Mouse (Mus musculus) kidney, postnatal 0 days (tissue): Measurements from ENCODE around the gene Fam196a. TPM values are rescaled to one million over a fixed set of nuclear protein-coding genes. Genes with fewer than 3 reads are reported as not detected.
A peak's percentile ranks its signal among the peaks of the same experiment; 100 is the strongest.

ENCODE experiments used
- ATAC-seq: fragments of 200-750 bp; cut with Nextera tagmentation; replicated peaks from 2 replicates; pipeline ENCODE4 v1.8.0; 2017; ENCODE audit warnings: low read depth, moderate number of reproducible peaks, moderate TSS enrichment, moderate library complexity; ENCODE audit not compliant: low FRiP score
- DNase-seq: peaks from one replicate; pipeline ENCODE4 v3.0.0-alpha.2; 2016; ENCODE audit warnings: low spot score
- H3K27ac ChIP-seq: fragments of 300-500 bp; sonication (generic); 2 replicates; pipeline ENCODE4 v1.5.1; 2014; ENCODE audit warnings: mild to moderate bottlenecking
- H3K27me3 ChIP-seq: fragments of 300-500 bp; sonication (generic); 2 replicates; pipeline ENCODE4 v1.6.1; 2014; ENCODE audit warnings: low read length, mixed read lengths; ENCODE audit not compliant: insufficient read depth
- H3K36me3 ChIP-seq: fragments of 300-500 bp; sonication (generic); 2 replicates; pipeline ENCODE4 v1.6.1; 2014; ENCODE audit warnings: low read length, mixed read lengths; ENCODE audit not compliant: insufficient read depth
- H3K4me1 ChIP-seq: fragments of 300-500 bp; sonication (generic); replicated peaks from 2 replicates; pipeline ENCODE4 v1.6.1; 2014; ENCODE audit warnings: antibody characterized with exemption, low read length, mixed read lengths; ENCODE audit not compliant: insufficient read depth
- H3K4me2 ChIP-seq: fragments of 300-500 bp; sonication (generic); 2 replicates; pipeline ENCODE4 v1.6.1; 2014; ENCODE audit warnings: mild to moderate bottlenecking, low read length, moderate library complexity, mixed read lengths
- H3K4me3 ChIP-seq: fragments of 300-500 bp; sonication (generic); replicated peaks from 2 replicates; pipeline ENCODE4 v1.5.1; 2014; ENCODE audit warnings: low read depth, low read length
- H3K9ac ChIP-seq: fragments of 300-500 bp; sonication (generic); 2 replicates; pipeline ENCODE4 v1.6.1; 2014; ENCODE audit warnings: low read depth, low read length
- H3K9me3 ChIP-seq: fragments of 300-500 bp; sonication (generic); replicated peaks from 2 replicates; pipeline ENCODE4 v1.6.1; 2016; ENCODE audit warnings: low read length, inconsistent platforms, mixed read lengths
- CTCF ChIP-seq: IDR thresholded peaks from 2 replicates; pipeline ENCODE4 v1.5.1; 2016; ENCODE audit warnings: antibody characterized with exemption, low read depth, mild to moderate bottlenecking, moderate library complexity
- WGBS: fragments of 180-500 bp; shearing (Covaris S2); extraction: QIAGEN DNeasy Blood & Tissue Kit; methylation state at CpG from one replicate; pipeline ENCODE4 v1.1.7; 2014; 5-methylcytosine and 5-hydroxymethylcytosine counted together
- polyA plus RNA-seq: library from polyadenylated mRNA; unstranded; fragments of >200 nt; fragmentation: Nextera tagmentation; extraction: Ambion mirVana; gene quantifications from 2 replicates; pipeline ENCODE4 v1.2.1, GENCODE M21; 2015

Gene Fam196a
- polyA plus RNA-seq, 1 experiment from 2014 or later, result 0.92 TPM

DNA sequence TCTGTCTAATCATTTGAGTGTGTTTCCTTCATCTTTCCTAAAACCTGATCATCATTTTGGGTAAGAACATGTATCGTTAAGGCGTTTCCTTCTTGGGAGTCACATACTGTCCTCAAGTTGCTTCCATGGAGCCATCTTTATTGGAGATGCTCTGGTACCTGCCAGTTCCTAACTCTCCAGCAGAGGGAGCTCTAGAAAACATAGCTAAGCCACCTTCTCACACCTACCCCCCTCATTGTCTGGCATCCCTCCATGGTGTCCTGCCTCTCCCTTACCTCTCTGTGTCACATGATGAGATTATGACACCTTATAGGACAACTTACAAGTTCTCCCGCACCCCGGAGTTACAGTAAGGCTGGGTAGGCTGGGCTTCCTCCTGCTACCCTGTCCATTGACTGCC lies 45.3 kb downstream of the Fam196a start:
- no peak overlapping the region for H3K9ac ChIP-seq

DNA sequence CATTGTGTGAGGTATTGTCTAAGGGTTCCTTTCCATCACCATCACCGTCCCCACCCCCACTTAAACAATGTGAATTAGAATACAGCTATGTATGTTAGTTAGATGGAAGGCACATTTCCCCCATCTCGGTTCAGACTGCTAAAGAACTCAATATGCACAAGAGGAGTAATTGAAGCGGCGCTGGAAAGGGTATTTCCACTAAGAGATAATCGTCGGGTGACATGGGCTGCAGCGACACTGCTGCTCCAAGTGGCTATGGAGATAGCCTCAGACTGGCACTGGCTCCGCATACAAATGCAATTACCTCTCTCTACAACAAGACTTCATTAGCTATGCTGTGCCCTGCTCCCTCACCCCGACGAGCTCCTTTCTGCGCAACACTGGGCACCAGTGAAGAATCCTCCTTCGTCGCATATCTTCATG lies 45.8 kb downstream of the Fam196a start:
- Histone ChIP-seq H3K36me3 (no peaks in the 10 kb centered on the region), H3K4me2 (no peak overlapping the region), H3K27ac (no peak overlapping the region), H3K4me3 (no peak overlapping the region), H3K27me3 (no peaks in the 10 kb centered on the region), H3K9me3 (no peaks in the 10 kb centered on the region), H3K4me1 (no peaks in the 10 kb centered on the region), H3K9ac (no peak overlapping the region)
- WGBS, result 90% methylated on average over 13 of the region's 13 CpGs
- no peak for TF ChIP-seq CTCF
- DNase-seq (no peak), ATAC-seq (no peak)

More for the DNA sequence above, 45.3 kb downstream of the Fam196a start:
- DNase-seq (peak; percentile 12), ATAC-seq (no peak)
- Histone ChIP-seq H3K4me3 (no peak overlapping the region), H3K9me3 (no peaks in the 10 kb centered on the region), H3K4me2 (no peak overlapping the region), H3K36me3 (no peaks in the 10 kb centered on the region), H3K27me3 (no peaks in the 10 kb centered on the region), H3K4me1 (no peaks in the 10 kb centered on the region), H3K27ac (no peak overlapping the region)
- TF ChIP-seq CTCF, result peak; percentile 65
- WGBS, result 80% methylated on average over 4 of the region's 4 CpGs

DNA sequence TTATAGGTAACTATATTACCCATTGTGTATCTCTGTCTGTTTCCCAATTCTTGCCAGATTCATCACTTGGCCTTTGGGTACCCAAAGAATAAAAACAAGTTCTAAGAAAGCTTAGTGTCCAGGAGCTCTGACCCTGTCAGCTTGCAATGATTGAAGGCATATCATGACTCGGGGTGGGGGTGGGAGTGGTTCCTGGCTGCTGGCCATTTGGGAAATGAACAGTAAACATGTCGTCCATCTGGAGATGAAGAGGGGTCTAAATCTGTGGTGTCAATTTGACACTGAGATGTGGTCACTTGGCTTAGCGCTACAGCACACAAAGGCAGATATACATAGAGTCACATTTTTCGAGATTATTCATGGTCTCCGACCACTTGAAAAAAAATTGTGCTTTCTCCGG lies 54.7 kb downstream of the Fam196a start:
- ATAC-seq (no peak), DNase-seq (peak; percentile 14)
- WGBS, result 33% methylated on average over 6 of the region's 6 CpGs
- 0 out of 2 replicates have a peak, but pooled peaks cover 11% of the 10 kb centered on the region for H3K36me3 ChIP-seq
- no peaks in the 10 kb centered on the region for H3K9me3 ChIP-seq
- H3K27me3 ChIP-seq, result no peaks in the 10 kb centered on the region
- H3K27ac ChIP-seq, result no peak overlapping the region
- H3K4me2 ChIP-seq, result no peak overlapping the region
- TF ChIP-seq CTCF, result no peak
- no peak overlapping the region for H3K9ac ChIP-seq
- H3K4me1 ChIP-seq, result no peaks in the 10 kb centered on the region
- H3K4me3 ChIP-seq, result no peak overlapping the region

DNA sequence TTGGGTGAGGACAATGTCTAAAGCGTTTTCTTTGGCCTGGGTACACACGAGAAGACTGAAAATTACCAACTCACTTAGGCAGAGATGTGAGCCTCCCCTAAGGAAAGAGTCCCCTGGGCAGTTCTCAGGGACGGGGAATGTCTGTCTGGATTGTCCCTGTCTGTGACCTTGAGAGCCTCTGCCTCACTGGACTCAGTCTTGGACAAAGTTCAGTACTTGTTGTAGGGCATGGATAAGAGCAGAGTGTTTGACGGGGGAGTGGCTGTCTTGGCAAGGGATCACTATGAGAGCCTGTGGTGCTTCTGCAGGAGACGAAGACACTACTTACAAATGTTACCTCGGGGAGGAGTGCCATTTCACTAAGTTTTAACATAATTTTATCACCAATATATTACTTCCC lies 57.8 kb downstream of the Fam196a start:
- Histone ChIP-seq H3K9ac (no peak overlapping the region), H3K4me3 (no peak overlapping the region), H3K4me1 (no peaks in the 10 kb centered on the region), H3K27me3 (no peaks in the 10 kb centered on the region), H3K27ac (no peak overlapping the region), H3K4me2 (no peak overlapping the region), H3K9me3 (no peaks in the 10 kb centered on the region), H3K36me3 (peaks cover 17% of the 10 kb centered on the region; the same call in 1 of the 2 replicates)
- TF ChIP-seq CTCF, result no peak
- 76% methylated on average over 6 of the region's 6 CpGs for WGBS
- no peak for ATAC-seq
- DNase-seq, result no peak

DNA sequence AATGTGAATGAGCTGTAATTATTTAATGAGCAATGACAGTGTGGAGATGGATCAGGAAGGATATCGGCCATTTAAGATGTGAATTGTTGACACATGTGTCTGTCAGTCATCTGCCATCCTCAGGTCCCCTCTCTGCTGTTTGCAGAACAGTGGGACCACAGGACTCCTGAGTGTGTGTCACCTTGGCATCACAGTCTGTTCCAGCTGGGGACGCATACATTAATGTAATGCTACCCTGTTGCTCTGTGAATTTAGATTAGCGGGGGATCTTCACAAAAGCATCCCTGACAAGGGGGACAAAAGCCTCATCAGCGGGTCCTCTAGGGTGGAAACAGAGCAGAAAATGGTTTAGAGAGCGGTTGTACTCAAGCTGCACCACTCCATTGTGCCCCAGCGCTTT lies 59.2 kb downstream of the Fam196a start:
- peaks cover 11% of the 10 kb centered on the region; the same call in 1 of the 2 replicates for H3K36me3 ChIP-seq
- H3K27me3 ChIP-seq, result no peaks in the 10 kb centered on the region
- 93% methylated on average over 6 of the region's 6 CpGs for WGBS
- no peak for ATAC-seq
- H3K9ac ChIP-seq, result no peak overlapping the region
- H3K4me2 ChIP-seq, result no peak overlapping the region
- H3K9me3 ChIP-seq, result no peaks in the 10 kb centered on the region
- H3K4me1 ChIP-seq, result no peaks in the 10 kb centered on the region
- H3K4me3 ChIP-seq, result no peak overlapping the region
- no peak overlapping the region for H3K27ac ChIP-seq
- DNase-seq, result no peak
- no peak for TF ChIP-seq CTCF

DNA sequence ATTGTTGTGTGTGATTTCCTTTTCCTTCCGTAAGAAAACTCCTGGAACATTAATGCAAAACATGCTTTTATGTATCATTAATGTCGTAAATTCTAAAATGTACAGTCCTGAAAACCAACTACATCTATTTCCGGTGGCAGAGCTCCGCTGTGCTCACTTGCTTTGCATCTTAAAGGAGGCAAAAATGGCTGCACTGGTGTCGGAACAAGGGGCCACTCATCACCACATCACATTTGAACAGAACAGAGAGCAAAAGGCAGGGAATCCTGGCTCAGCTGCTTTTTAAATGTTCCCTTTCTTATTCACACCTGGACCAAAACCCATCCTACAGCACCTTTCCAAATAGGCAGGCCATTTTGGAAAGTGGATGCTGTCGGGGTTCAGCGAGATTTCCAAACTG lies 65.2 kb downstream of the Fam196a start:
- Histone ChIP-seq H3K36me3 (peaks cover 6% of the 10 kb centered on the region; the same call in 1 of the 2 replicates), H3K4me1 (no peaks in the 10 kb centered on the region), H3K9me3 (no peaks in the 10 kb centered on the region), H3K27ac (no peak overlapping the region), H3K4me2 (no peak overlapping the region), H3K4me3 (no peak overlapping the region), H3K27me3 (no peaks in the 10 kb centered on the region), H3K9ac (no peak overlapping the region)
- no peak for TF ChIP-seq CTCF
- DNase-seq (no peak), ATAC-seq (no peak)
- WGBS, result 85% methylated on average over 7 of the region's 7 CpGs

DNA sequence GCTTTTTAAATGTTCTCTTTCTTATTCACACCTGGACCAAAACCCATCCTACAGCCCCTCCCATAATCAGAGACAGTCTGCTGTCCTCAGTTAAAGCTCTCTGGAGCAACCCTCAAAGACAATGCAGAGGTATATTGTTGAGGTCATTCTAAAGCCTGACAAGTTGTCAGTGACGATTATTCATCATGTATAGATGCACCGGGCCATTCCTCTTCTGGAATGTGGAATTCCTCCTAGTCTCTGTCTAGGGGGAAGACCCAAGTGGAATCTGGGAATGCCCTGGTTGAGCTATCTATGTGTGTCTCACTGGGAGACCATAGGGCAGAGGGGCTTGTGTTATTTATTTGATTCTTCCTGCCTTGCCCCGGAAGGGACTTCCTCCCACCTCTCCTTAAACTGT lies 65.7 kb downstream of the Fam196a start:
- no peak for TF ChIP-seq CTCF

More for the DNA sequence above, 65.7 kb downstream of the Fam196a start:
- WGBS, result 62% methylated on average over 3 of the region's 3 CpGs
- ATAC-seq (no peak), DNase-seq (no peak)
- Histone ChIP-seq H3K36me3 (peaks cover 6% of the 10 kb centered on the region; the same call in 1 of the 2 replicates), H3K27me3 (no peaks in the 10 kb centered on the region), H3K9me3 (no peaks in the 10 kb centered on the region), H3K4me1 (no peaks in the 10 kb centered on the region), H3K9ac (no peak overlapping the region), H3K27ac (no peak overlapping the region), H3K4me3 (no peak overlapping the region), H3K4me2 (no peak overlapping the region)
